Mouse (Mus musculus) heart, embryonic 10.5 days (tissue): ENCODE data around the gene Pdgfc. TPM values are rescaled to one million over a fixed set of nuclear protein-coding genes. Genes with fewer than 3 reads are reported as not detected.

Source experiments
- polyA plus RNA-seq: library from polyadenylated mRNA; unstranded; fragments of >200 nt; fragmentation: Nextera tagmentation; extraction: Ambion mirVana; gene quantifications from 2 replicates; pipeline ENCODE4 v1.2.1, GENCODE M21; 2016

The Pdgfc gene
- polyA plus RNA-seq, 1 experiment from 2014 or later, result 25.7 TPM

Other genes starting within 250 kb of the Pdgfc start
- gene Gria2, start 233.6 kb upstream of the Pdgfc start, polyA plus RNA-seq, result 0.17 and 0.35 TPM in 2 replicates
- 4.3 and 7.6 TPM in 2 replicates for gene Glrb, start 122.8 kb upstream of the Pdgfc start, polyA plus RNA-seq